Mouse (Mus musculus): ENCODE data around the gene Pgs1. TPM values are rescaled to one million over a fixed set of nuclear protein-coding genes. Genes with fewer than 3 reads are reported as not detected.

The Pgs1 gene
- total and polyA plus RNA-seq, 3 experiments: 10.0 to 37.6 (median 17.6) TPM

- peaks cover 9% of the 10 kb centered on the region for H3K36me3 ChIP-seq (replicated peaks)
- peaks cover 4% of the 10 kb centered on the region for H3K4me1 ChIP-seq (ENCODE audit: insufficient read depth, low read depth, low read length)
- ATAC-seq (ENCODE audit: extremely low read depth, insufficient number of reproducible peaks, low FRiP score, poor library complexity, severe bottlenecking) (no peak), DNase-seq (ENCODE audit: low spot score) (no peak)
- H3K4me3 ChIP-seq (ENCODE audit: low read depth, low read length): no peak overlapping the region
- H3K27me3 ChIP-seq (ENCODE audit: insufficient read depth, low read length): peaks cover 24% of the 10 kb centered on the region
- TF ChIP-seq POLR2AphosphoS5 (IDR thresholded peaks at IDR 0.05; ENCODE audit: insufficient replicate concordance, low read depth, low read length) (no peak), CTCF (IDR thresholded peaks at IDR 0.05; ENCODE audit: low read depth, low read length) (no peak), GATA1 (IDR thresholded peaks at IDR 0.05; ENCODE audit: borderline replicate concordance, low read length) (no peak)
- H3K9me3 ChIP-seq (replicated peaks): peaks cover 12% of the 10 kb centered on the region
Observed at GRCm38 (mm10) chr11:118035068-118035467, 49.0 kb downstream of the Pgs1 start.

GRCm38 (mm10) chr11:118042791-118043190, 56.7 kb downstream of the Pgs1 start:
- ATAC-seq (ENCODE audit: extremely low read depth, insufficient number of reproducible peaks, low FRiP score, poor library complexity, severe bottlenecking) (no peak), DNase-seq (ENCODE audit: low spot score) (no peak)
- no peak overlapping the region for H3K4me3 ChIP-seq (ENCODE audit: low read depth, low read length)
- H3K9me3 ChIP-seq (replicated peaks): no peaks in the 10 kb centered on the region
- H3K4me1 ChIP-seq (ENCODE audit: insufficient read depth, low read depth, low read length): no peaks in the 10 kb centered on the region
- no peaks in the 10 kb centered on the region for H3K36me3 ChIP-seq (replicated peaks)
- peaks cover 40% of the 10 kb centered on the region for H3K27me3 ChIP-seq (ENCODE audit: insufficient read depth, low read length)
- TF ChIP-seq TAL1 (conservative IDR thresholded peaks at IDR 0.05; ENCODE audit: low read depth, low read length) (no peak), GATA1 (IDR thresholded peaks at IDR 0.05; ENCODE audit: borderline replicate concordance, low read length) (no peak), GATA2 (IDR thresholded peaks at IDR 0.05; ENCODE audit: borderline replicate concordance, low read depth, low read length) (no peak), CTCF (IDR thresholded peaks at IDR 0.05; ENCODE audit: low read depth, low read length) (no peak), POLR2AphosphoS5 (IDR thresholded peaks at IDR 0.05; ENCODE audit: insufficient replicate concordance, low read depth, low read length) (no peak)

- Histone ChIP-seq H3K27me3 (ENCODE audit: insufficient read depth, low read length) (peaks cover 35% of the 10 kb centered on the region), H3K4me1 (ENCODE audit: insufficient read depth, low read depth, low read length) (no peaks in the 10 kb centered on the region), H3K9me3 (replicated peaks) (no peaks in the 10 kb centered on the region), H3K4me3 (ENCODE audit: low read depth, low read length) (no peak overlapping the region), H3K36me3 (replicated peaks) (no peaks in the 10 kb centered on the region)
- DNase-seq (ENCODE audit: low spot score): no peak
- ATAC-seq (ENCODE audit: extremely low read depth, insufficient number of reproducible peaks, low FRiP score, poor library complexity, severe bottlenecking): no peak
- TF ChIP-seq GATA1 (IDR thresholded peaks at IDR 0.05; ENCODE audit: borderline replicate concordance, low read length) (no peak), POLR2AphosphoS5 (IDR thresholded peaks at IDR 0.05; ENCODE audit: insufficient replicate concordance, low read depth, low read length) (no peak), GATA2 (IDR thresholded peaks at IDR 0.05; ENCODE audit: borderline replicate concordance, low read depth, low read length) (no peak), TAL1 (conservative IDR thresholded peaks at IDR 0.05; ENCODE audit: low read depth, low read length) (no peak), CTCF (IDR thresholded peaks at IDR 0.05; ENCODE audit: low read depth, low read length) (no peak)
Observed at GRCm38 (mm10) chr11:118043293-118043907, 57.3 kb downstream of the Pgs1 start.

GRCm38 (mm10) chr11:118049641-118050040, 63.5 kb downstream of the Pgs1 start:
- ATAC-seq (ENCODE audit: extremely low read depth, insufficient number of reproducible peaks, low FRiP score, poor library complexity, severe bottlenecking) (no peak), DNase-seq (ENCODE audit: low spot score) (no peak)
- no peak for TF ChIP-seq GATA1 (IDR thresholded peaks at IDR 0.05; ENCODE audit: borderline replicate concordance, low read length)
- TF ChIP-seq GATA2 (IDR thresholded peaks at IDR 0.05; ENCODE audit: borderline replicate concordance, low read depth, low read length): no peak
- peaks cover 22% of the 10 kb centered on the region; the same call in 1 of the 2 replicates for H3K27me3 ChIP-seq (ENCODE audit: insufficient read depth, low read length)
- no peaks in the 10 kb centered on the region for H3K36me3 ChIP-seq (replicated peaks)
- H3K4me1 ChIP-seq (ENCODE audit: insufficient read depth, low read depth, low read length): peaks cover 3% of the 10 kb centered on the region; the same call in 1 of the 2 replicates
- no peaks in the 10 kb centered on the region for H3K9me3 ChIP-seq (replicated peaks)
- no peak overlapping the region for H3K4me3 ChIP-seq (ENCODE audit: low read depth, low read length)

GRCm38 (mm10) chr11:118050174-118050573, 64.1 kb downstream of the Pgs1 start:
- DNase-seq (ENCODE audit: low spot score) (no peak), ATAC-seq (ENCODE audit: extremely low read depth, insufficient number of reproducible peaks, low FRiP score, poor library complexity, severe bottlenecking) (no peak)
- Histone ChIP-seq H3K4me3 (ENCODE audit: low read depth, low read length) (no peak overlapping the region), H3K4me1 (ENCODE audit: insufficient read depth, low read depth, low read length) (peaks cover 3% of the 10 kb centered on the region; the same call in 1 of the 2 replicates), H3K27me3 (ENCODE audit: insufficient read depth, low read length) (peaks cover 22% of the 10 kb centered on the region; the same call in 1 of the 2 replicates), H3K9me3 (replicated peaks) (no peaks in the 10 kb centered on the region), H3K36me3 (replicated peaks) (no peaks in the 10 kb centered on the region)
- TF ChIP-seq GATA2 (IDR thresholded peaks at IDR 0.05; ENCODE audit: borderline replicate concordance, low read depth, low read length): no peak
- no peak for TF ChIP-seq POLR2AphosphoS5 (IDR thresholded peaks at IDR 0.05; ENCODE audit: insufficient replicate concordance, low read depth, low read length)
- TF ChIP-seq CTCF (IDR thresholded peaks at IDR 0.05; ENCODE audit: low read depth, low read length): no peak
- TF ChIP-seq GATA1 (IDR thresholded peaks at IDR 0.05; ENCODE audit: borderline replicate concordance, low read length): no peak
- TF ChIP-seq TAL1 (conservative IDR thresholded peaks at IDR 0.05; ENCODE audit: low read depth, low read length): no peak

- Histone ChIP-seq H3K4me1 (ENCODE audit: insufficient read depth, low read depth, low read length) (peaks cover 3% of the 10 kb centered on the region; the same call in 1 of the 2 replicates), H3K9me3 (replicated peaks) (no peaks in the 10 kb centered on the region), H3K4me3 (ENCODE audit: low read depth, low read length) (no peak overlapping the region), H3K27me3 (ENCODE audit: insufficient read depth, low read length) (peaks cover 36% of the 10 kb centered on the region; the same call in 1 of the 2 replicates), H3K36me3 (replicated peaks) (no peaks in the 10 kb centered on the region)
- no peak for TF ChIP-seq GATA1 (IDR thresholded peaks at IDR 0.05; ENCODE audit: borderline replicate concordance, low read length)
- no peak for TF ChIP-seq POLR2AphosphoS5 (IDR thresholded peaks at IDR 0.05; ENCODE audit: insufficient replicate concordance, low read depth, low read length)
- TF ChIP-seq TAL1 (conservative IDR thresholded peaks at IDR 0.05; ENCODE audit: low read depth, low read length): no peak
- no peak for TF ChIP-seq CTCF (IDR thresholded peaks at IDR 0.05; ENCODE audit: low read depth, low read length)
- no peak for TF ChIP-seq GATA2 (IDR thresholded peaks at IDR 0.05; ENCODE audit: borderline replicate concordance, low read depth, low read length)
- ATAC-seq (ENCODE audit: extremely low read depth, insufficient number of reproducible peaks, low FRiP score, poor library complexity, severe bottlenecking) (no peak), DNase-seq (ENCODE audit: low spot score) (no peak)
Observed at GRCm38 (mm10) chr11:118058367-118058766, 72.3 kb downstream of the Pgs1 start.
